Comparison of ENCODE assay signal across 32 mouse cellular contexts in the genomic region with DNA sequence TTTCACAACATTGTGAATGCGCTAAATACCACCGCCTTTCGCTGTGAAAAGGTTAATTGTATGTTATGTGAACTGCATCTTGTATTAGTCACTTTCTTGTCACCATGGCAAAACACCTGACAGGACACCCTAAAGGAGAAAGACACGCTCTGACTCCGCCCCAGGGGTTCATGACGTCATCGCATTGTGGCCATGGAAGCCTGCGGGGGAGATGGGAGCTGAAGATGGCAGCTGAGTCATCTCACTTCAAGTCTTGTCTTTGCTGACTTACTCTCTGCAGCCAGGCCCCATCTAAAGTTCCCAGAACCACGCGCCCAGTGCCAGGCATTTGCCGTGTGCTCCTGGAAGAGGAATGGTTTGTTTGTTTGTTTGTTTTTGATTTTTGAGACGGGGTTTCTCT. TPM values are rescaled to one million over a fixed set of nuclear protein-coding genes. Genes with fewer than 3 reads are reported as not detected.
A peak's percentile ranks its signal among the peaks of the same experiment; 100 is the strongest.
DNase-seq lines count a peak whose midpoint lies in the region; ATAC-seq and TF ChIP-seq lines count a peak whose summit lies in the region.
"Had no signal": no experiment of that assay in that cellular context is flagged by ENCODE, and none has a peak within 500 bp of the region (broad histone marks: within the 10 kb centered on the region; RNA-seq: fewer than 3 reads in every experiment).

No protein-coding gene starts in this region.

- H3K4me3 ChIP-seq in midbrain, embryonic 11.5 days (ENCODE audit: low read depth, low read length): no peak overlapping the region
- H3K4me3 ChIP-seq in midbrain, postnatal 0 days (ENCODE audit: low read depth, low read length): no peak overlapping the region
- H3K4me3 ChIP-seq in hindbrain, embryonic 16.5 days (ENCODE audit: low read length): no peak overlapping the region
- H3K4me3 ChIP-seq: embryonic facial prominence, embryonic 10.5 days; embryonic facial prominence, embryonic 15.5 days; heart, embryonic 12.5 days; hindbrain, embryonic 13.5 days; midbrain, embryonic 10.5 days had no signal

- no peak for TF ChIP-seq CTCF in midbrain, postnatal 0 days (IDR thresholded peaks at IDR 0.05)

- WGBS in midbrain, embryonic 11.5 days: 79% methylated on average over 12 of the region's 12 CpGs
- WGBS in midbrain, postnatal 0 days: 79% methylated on average over 12 of the region's 12 CpGs
- 79% methylated on average over 12 of the region's 12 CpGs for WGBS in hindbrain, embryonic 16.5 days

- H3K27me3 ChIP-seq in midbrain, embryonic 11.5 days (ENCODE audit: control insufficient read depth, insufficient read depth, low read length): no peaks in the 10 kb centered on the region
- no peaks in the 10 kb centered on the region for H3K27me3 ChIP-seq in midbrain, postnatal 0 days (ENCODE audit: insufficient read depth, low read length)
- H3K27me3 ChIP-seq in hindbrain, embryonic 16.5 days (replicated peaks; ENCODE audit: control insufficient read depth, insufficient read depth, low read length): no peaks in the 10 kb centered on the region
- H3K27me3 ChIP-seq: embryonic facial prominence, embryonic 15.5 days; heart, embryonic 12.5 days; hindbrain, embryonic 13.5 days; Patski had no signal

- H3K9ac ChIP-seq in midbrain, embryonic 11.5 days (ENCODE audit: low read length): no peak overlapping the region
- H3K9ac ChIP-seq in midbrain, postnatal 0 days (replicated peaks; ENCODE audit: low read length, poor library complexity, severe bottlenecking): no peak overlapping the region
- H3K9ac ChIP-seq in hindbrain, embryonic 16.5 days (ENCODE audit: low read depth, low read length): no peak overlapping the region
- H3K9ac ChIP-seq: embryonic facial prominence, embryonic 15.5 days; heart, embryonic 12.5 days; hindbrain, embryonic 13.5 days; liver, embryonic 14.5 days; lung, embryonic 14.5 days had no signal

- H3K36me3 ChIP-seq in midbrain, embryonic 11.5 days (ENCODE audit: control insufficient read depth, insufficient read depth, low read length): no peaks in the 10 kb centered on the region
- H3K36me3 ChIP-seq in midbrain, postnatal 0 days (ENCODE audit: insufficient read depth, low read length): no peaks in the 10 kb centered on the region
- H3K36me3 ChIP-seq in hindbrain, embryonic 16.5 days (ENCODE audit: control insufficient read depth, insufficient read depth, low read length): no peaks in the 10 kb centered on the region
- H3K36me3 ChIP-seq: embryonic facial prominence, embryonic 10.5 days; embryonic facial prominence, embryonic 15.5 days; G1E; heart, embryonic 12.5 days; hindbrain, embryonic 13.5 days; midbrain, embryonic 10.5 days had no signal

- no peaks in the 10 kb centered on the region for H3K9me3 ChIP-seq in midbrain, embryonic 11.5 days (ENCODE audit: control insufficient read depth, low read length)
- H3K9me3 ChIP-seq in midbrain, postnatal 0 days (ENCODE audit: low read length): no peaks in the 10 kb centered on the region
- no peaks in the 10 kb centered on the region for H3K9me3 ChIP-seq in hindbrain, embryonic 16.5 days (ENCODE audit: control insufficient read depth, low read length)
- H3K9me3 ChIP-seq: embryonic facial prominence, embryonic 10.5 days; embryonic facial prominence, embryonic 15.5 days; heart, embryonic 12.5 days; hindbrain, embryonic 13.5 days; midbrain, embryonic 10.5 days had no signal

- no peak for ATAC-seq in midbrain, embryonic 11.5 days (ENCODE audit: low FRiP score)
- no peak for ATAC-seq in midbrain, postnatal 0 days (ENCODE audit: low FRiP score)
- no peak for ATAC-seq in hindbrain, embryonic 16.5 days
- ATAC-seq: forebrain, embryonic 14.5 days; midbrain, embryonic 16.5 days; Patski had no signal

- H3K4me1 ChIP-seq in midbrain, embryonic 11.5 days (ENCODE audit: control insufficient read depth, insufficient read depth, low read length): no peaks in the 10 kb centered on the region
- no peaks in the 10 kb centered on the region for H3K4me1 ChIP-seq in midbrain, postnatal 0 days (ENCODE audit: insufficient read depth, low read length)
- H3K4me1 ChIP-seq in hindbrain, embryonic 16.5 days (ENCODE audit: control insufficient read depth, insufficient read depth, low read depth, low read length): peaks cover 4% of the 10 kb centered on the region; the same call in 1 of the 2 replicates
- H3K4me1 ChIP-seq: embryonic facial prominence, embryonic 10.5 days; embryonic facial prominence, embryonic 15.5 days; heart, embryonic 12.5 days had no signal

- no peak overlapping the region for H3K27ac ChIP-seq in midbrain, embryonic 11.5 days (ENCODE audit: low read depth, low read length)
- no peak overlapping the region for H3K27ac ChIP-seq in midbrain, postnatal 0 days (ENCODE audit: low read depth, low read length)
- H3K27ac ChIP-seq in hindbrain, embryonic 16.5 days (ENCODE audit: low read depth, low read length): no peak overlapping the region
- H3K27ac ChIP-seq: embryonic facial prominence, embryonic 10.5 days; embryonic facial prominence, embryonic 15.5 days; hindbrain, embryonic 13.5 days; kidney, postnatal 0 days; liver, embryonic 14.5 days; midbrain, embryonic 10.5 days had no signal

- DNase-seq in midbrain, embryonic 11.5 days (ENCODE audit: low spot score, missing footprints): peak; percentile 59
- DNase-seq in midbrain, postnatal 0 days (ENCODE audit: low spot score): no peak
- peak; percentile 10 for DNase-seq in MN1 (ENCODE audit: low spot score)
- peak; percentile 75 for DNase-seq in brain, adult 2 months (ENCODE audit: low read depth, low spot score)
- DNase-seq in ovary, postnatal 14 days (ENCODE audit: low spot score): no peak
- DNase-seq in left cerebral cortex, adult 8-10 months (ENCODE audit: low spot score in 2 of 2): no peak
- DNase-seq: adrenal gland, adult 8-10 months; cerebellum, adult 8-10 months; cerebellum, postnatal 25 days; gastrocnemius, postnatal 25 days; heart, adult 18-20 months; heart, postnatal 4 days; kidney, adult 2 months; kidney, postnatal 4 days; liver; lung, embryonic 14.5 days; lung, postnatal 14 days; retina, postnatal 1 day; right cerebral cortex, postnatal 14 days; thymus, postnatal 14 days had no signal

- no peak overlapping the region for H3K4me2 ChIP-seq in midbrain, embryonic 11.5 days
- no peak overlapping the region for H3K4me2 ChIP-seq in midbrain, postnatal 0 days (ENCODE audit: low read depth, low read length, poor library complexity, severe bottlenecking)
- H3K4me2 ChIP-seq in hindbrain, embryonic 16.5 days (ENCODE audit: low read length): no peak overlapping the region
- H3K4me2 ChIP-seq: embryonic facial prominence, embryonic 15.5 days; heart, embryonic 12.5 days; hindbrain, embryonic 13.5 days; lung, embryonic 14.5 days had no signal

RNA-seq across cellular contexts. Expression of a gene that starts 57.5 kb away (rescaled TPM):
- 175 and 183 TPM in 2 replicates for polyA plus RNA-seq in midbrain, embryonic 11.5 days (2014; fragmentation: Nextera tagmentation; extraction: Ambion mirVana)
- total RNA-seq in midbrain, postnatal 0 days (2014; rRNA removed): 173 and 183 TPM in 2 replicates
- polyA plus RNA-seq in midbrain, postnatal 0 days (2015; fragmentation: Nextera tagmentation; extraction: Ambion mirVana): 176 and 178 TPM in 2 replicates
- total RNA-seq in left cerebral cortex, adult 8-10 months (2022): 100 to 1,000 TPM; 247 to 274 (median 263) TPM
- polyA plus RNA-seq in hindbrain, embryonic 16.5 days (2015; fragmentation: Nextera tagmentation; extraction: Ambion mirVana): 135 and 136 TPM in 2 replicates

Comparison
In these comparisons a context has a peak if more than half of its experiments do, and no peak if none do; other contexts are left out.
1. DNase-seq: peak in midbrain, embryonic 11.5 days (single experiment), MN1 (single experiment) and brain, adult 2 months (single experiment); none in midbrain, postnatal 0 days (single experiment), ovary, postnatal 14 days (single experiment) and left cerebral cortex, adult 8-10 months (0 of 2).